Mouse (Mus musculus): Measurements from ENCODE around the gene Fbxo34.

- TF ChIP-seq CTCF (IDR thresholded peaks at IDR 0.05; ENCODE audit: extremely low read depth, insufficient read length, insufficient replicate concordance, low read depth, low read length) = no peak
- TF ChIP-seq POLR2A (IDR thresholded peaks at IDR 0.05; ENCODE audit: low read depth, low read length) = no peak
Measured at GRCm38 (mm10) chr14:47462877-47463460, 12.7 kb downstream of the Fbxo34 start.

Data from small intestine, adult 2 months (tissue).